Mouse (Mus musculus) liver, adult (tissue): ENCODE measurements around the gene Bcas3.
A peak's percentile ranks its signal among the peaks of the same experiment; 100 is the strongest.

ENCODE experiments used
- GATA4 ChIP-seq: IDR thresholded peaks from 2 replicates; pipeline ENCODE4 v1.6.1; 2014; ENCODE audit warnings: mild to moderate bottlenecking, low read length; ENCODE audit not compliant: insufficient replicate concordance

Bcas3 gene

DNA sequence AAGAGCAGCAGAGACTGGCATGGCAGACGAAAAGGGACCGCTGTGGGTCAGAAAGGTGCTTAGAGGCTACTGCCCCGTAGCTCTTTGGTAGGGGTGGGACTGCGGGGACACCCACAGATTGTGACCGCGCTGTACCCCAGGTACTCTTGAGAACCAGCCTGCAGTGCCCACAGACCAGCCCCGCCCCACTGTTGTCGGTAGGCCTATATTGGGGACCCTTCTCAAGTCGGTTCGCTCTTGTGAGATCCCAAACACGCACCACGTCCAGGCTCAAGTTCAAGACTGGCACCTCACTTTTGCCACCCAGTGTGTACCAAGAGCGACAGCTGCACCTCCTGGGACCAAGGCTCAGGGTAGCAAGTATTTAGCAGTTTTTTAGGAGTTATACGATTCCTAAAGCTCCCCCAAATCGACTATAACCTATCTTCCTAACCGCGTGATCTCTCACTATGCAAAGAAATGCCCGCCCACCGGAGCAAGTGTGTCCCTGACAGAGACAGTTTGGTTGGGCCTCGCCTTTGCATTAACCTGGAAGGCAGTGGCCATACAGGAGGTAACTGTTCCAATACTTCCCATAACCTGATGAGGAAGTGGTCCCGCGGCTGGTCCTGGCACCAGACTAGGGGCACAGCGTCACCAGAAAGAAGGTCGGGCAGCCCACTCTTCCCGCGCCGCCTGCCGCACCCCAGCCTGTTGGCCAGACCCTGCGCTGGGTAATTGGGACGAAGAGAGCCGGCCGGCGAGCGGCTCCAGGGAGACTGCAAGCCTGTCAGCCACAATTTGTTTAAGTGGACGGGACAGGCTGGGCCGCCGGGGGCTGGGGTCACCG is 475.9 kb downstream of the Bcas3 start:
- no peak for TF ChIP-seq GATA4

DNA sequence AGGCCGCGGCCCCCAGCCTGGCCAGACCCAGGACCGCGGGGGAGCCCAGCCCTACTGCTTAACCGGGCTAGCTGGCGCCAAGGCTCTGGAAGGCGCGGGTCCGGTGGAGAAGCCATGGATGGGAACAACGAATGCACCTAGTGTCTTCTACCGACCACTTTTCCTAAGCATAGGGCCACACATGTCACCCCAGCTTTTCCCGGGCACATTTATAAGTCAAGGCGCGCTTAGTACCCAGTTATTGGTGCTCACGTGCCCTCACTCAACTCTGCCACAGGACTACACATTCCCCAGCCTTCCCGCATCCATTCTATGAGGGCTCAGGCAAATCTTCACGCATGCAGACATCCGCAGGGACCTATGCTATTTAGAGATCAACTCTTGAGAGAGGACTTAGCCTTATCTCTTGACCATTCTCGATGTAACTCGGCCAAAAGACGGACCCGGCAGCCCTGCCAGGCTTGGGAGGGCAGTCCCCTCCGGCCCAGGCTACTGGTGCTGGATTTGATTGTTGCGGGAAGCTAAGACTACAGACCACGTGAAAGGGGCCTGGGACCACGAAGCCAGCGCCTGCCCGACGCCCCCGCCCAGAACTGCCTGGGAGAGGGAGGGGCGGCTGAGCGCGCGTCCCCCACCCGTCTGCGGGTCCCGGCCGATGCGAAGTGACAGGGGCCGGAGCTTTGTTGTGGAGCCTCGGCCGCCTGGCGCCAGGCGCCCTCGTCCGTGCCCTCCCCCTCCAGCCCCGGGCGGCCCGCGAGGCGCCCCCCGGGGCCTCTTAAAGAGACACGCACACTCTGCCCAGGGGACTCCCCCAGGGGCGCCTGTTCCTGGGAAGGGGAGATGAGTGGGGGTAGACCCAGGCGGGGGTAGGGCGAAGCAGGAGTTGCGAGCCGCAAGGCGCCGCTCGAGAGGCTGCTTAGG is 476.8 kb downstream of the Bcas3 start:
- TF ChIP-seq GATA4 = no peak

GRCm38 (mm10) chr11:85830901-85831341 is 478.0 kb downstream of the Bcas3 start:
- TF ChIP-seq GATA4 = no peak

- TF ChIP-seq GATA4 = no peak
Observed at GRCm38 (mm10) chr11:85831656-85832230, 478.8 kb downstream of the Bcas3 start.

DNA sequence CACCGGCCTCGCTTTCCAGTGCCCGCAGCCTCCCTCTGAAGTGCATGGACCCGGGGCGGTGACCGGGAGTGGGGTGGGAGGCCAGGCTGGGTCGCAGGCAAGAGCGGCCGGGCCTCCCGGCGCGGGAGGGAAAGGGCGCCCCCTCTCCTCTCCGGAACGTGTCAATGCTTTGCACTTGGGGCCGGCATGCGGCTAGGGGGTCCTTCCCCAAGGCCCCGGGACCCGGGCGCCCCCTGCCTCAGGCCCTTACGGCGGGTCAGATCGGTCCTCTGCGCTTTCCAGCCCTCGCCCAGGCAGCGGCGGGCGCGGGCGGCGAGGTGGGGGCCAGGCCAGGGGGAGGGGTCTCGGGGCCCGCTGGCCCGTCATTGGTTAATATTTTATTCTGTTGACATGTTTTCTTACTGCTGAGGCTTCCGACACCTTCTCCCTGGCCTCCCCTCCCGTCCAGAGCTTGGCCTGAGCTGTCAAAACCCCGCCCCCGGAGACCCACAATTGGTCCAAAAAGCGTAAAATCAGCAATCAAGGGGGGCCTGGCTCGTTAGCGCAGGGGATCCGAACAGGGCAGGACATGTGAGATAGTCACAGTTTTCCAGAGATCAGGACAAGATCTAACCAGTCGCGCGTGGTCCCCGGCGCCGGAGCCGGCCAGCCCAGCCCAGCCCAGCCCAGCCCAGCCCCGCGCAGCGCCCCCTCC is 479.4 kb downstream of the Bcas3 start, which contains the start of gene Tbx2:
Gene Tbx2, plus strand, starts transcription at position 321 of the 694 bp plus-strand sequence.
- peak; percentile 56; the same call in 1 of the 2 replicates for TF ChIP-seq GATA4

DNA sequence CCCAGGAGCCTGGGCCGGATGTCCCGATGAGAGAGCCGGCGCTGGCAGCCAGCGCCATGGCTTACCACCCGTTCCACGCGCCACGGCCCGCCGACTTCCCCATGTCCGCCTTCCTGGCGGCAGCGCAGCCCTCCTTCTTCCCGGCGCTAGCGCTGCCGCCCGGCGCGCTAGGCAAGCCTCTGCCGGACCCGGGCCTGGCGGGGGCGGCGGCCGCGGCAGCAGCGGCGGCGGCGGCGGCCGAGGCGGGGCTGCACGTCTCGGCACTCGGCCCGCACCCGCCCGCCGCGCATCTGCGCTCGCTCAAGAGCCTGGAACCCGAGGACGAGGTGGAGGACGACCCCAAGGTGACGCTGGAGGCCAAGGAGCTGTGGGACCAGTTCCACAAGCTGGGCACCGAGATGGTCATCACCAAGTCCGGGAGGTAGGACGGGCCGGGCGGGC is 480.1 kb downstream of the Bcas3 start:
- TF ChIP-seq GATA4 = no peak

DNA sequence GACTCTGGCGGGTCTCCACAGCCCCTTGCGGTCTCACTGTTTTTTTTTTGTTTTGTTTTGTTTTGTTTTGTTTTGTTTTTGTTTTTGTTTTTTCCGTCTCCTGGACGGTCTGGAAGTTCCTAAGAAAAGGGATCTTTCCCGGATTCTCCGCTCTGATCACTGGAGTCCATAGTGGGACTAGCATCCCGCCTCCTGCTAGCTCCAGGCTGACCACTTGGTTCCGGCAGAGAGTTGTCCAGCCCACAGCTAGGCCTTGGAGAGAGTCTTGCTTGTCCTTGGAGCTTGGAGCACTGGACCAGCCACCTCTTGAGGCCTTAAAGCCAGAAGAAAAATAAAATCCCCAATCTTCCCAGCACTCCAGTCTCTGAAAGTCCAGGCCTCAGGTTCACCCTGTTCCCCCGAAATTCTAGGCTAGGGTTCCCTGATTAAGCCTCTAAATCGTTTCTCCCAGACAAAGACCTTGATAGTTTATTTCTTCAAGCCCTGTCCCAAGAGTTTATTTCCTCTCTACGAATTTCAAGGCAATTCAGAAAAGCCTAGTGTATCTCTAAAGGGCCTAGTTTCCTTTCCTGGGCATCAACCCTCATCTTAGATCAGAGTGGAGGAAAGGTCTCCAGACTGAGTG is 480.9 kb downstream of the Bcas3 start:
- TF ChIP-seq GATA4 = no peak

GRCm38 (mm10) chr11:85834386-85834931 is 481.5 kb downstream of the Bcas3 start:
- no peak for TF ChIP-seq GATA4

DNA sequence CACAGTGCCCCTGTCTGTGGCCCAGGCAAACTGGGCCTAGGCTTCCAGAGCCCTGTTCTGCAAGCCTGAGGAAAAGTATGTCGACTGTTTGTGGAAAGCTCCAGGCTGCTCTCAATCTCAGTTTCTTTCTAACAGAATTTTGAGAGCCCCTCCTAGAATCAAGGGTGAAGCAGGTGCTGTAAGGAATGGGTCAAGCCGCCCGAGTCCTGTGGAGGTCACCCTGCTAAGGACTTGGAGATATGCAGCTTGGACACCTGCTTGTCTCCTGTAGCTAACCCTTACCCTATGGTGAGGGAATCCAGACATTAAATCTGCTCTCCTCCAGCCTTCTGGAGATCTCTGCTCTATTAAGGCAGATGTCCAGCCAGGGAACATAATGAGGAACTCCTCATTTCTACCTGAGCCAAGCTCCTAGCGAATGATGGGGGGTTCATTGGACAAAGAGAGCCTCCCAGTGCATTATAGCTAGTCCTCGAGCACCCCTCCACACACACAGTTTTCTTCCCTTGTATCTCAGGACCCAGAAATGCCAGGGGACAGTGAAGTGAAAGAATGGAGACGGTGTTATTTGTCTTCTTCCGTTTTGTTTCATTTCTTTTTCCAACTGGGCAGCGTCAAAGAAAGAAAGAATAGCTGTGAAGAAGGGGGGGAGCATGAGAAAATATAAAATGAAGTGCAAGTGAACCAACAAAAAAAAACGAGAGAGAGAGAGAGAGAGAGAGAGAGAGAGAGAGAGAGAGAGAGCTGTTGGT is 482.2 kb downstream of the Bcas3 start:
- no peak for TF ChIP-seq GATA4

DNA sequence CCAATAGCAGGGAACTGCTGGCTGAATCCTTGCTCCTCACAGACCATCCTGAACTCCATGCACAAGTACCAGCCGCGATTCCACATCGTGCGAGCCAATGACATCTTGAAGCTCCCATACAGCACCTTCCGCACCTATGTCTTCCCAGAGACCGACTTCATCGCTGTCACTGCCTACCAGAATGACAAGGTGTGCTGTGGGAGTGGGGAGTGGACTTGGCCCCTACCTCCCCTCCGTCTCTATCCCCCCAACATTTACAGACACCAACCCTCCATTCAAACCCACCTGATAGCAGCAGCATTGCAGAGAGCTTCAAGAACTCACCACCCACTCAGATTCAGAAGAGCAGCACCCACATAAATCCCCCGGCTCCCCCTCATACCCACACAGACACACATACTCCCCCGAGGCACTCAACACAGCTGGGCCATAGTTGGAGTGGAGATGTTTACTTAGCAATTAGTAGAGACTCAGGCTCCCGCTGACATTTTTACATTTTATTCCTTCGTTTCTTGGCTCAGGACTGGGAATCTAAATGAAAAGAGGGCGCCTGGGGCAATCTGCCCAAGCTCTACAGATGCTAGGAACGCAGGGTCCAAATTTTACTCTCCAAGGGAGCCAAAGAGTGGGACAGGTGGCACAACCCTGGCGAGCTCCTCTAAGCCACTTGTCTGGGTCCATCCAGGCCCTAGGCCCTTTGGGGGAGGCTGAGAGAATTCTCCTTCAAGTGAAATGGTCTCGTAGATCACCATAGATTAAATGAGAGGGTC is 483.0 kb downstream of the Bcas3 start:
- no peak for TF ChIP-seq GATA4

DNA sequence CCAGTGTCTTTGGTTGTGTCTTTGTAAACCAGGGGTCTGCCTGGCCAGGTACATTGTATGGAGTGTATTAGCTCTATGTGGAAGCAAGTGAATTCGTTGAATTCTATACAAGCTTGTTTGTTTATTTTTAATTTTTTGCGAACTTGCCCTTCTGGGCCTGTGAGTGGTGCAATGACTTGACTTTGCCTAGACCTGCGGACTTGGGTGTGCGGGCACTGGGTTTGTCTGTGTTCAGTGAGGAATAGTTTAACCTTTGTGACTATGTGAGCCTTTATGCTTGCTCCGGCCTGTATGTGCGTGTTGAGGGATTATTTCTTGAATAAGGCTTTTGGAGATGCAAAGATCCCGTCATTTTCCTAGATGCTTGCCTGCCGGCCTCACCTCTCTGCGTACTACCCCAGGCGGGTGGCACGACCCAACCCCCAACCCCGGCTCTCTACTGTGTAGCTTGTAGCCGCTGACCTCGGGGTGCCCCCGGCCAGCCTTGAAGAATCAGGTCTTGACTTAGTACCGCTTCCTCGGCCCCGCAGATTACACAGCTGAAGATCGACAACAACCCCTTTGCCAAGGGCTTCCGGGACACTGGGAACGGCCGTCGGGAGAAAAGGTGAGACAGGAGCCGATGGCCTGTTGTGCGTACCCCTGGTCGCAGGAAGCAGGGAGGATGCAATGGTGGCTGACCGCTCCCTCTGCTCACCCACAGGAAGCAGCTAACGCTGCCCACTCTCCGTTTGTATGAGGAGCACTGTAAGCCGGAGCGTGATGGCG is 483.7 kb downstream of the Bcas3 start:
- no peak for TF ChIP-seq GATA4

DNA sequence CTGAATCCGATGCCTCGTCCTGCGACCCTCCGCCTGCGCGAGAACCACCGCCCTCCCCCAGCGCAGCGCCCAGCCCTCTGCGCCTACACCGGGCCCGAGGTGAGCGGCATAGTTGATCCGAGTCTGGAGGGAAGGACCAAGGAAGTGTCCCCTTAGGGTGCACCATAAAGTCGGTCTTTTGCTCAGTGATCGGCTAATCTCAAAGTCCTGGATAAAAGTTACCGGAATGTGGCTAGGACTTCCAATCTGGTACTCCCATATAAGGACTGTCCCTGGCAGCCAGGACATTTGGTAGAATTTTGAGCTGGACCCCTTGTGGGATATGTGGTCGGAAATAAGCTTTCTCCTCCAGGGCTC is 484.3 kb downstream of the Bcas3 start:
- no peak for TF ChIP-seq GATA4
